Mouse (Mus musculus): Measurements from ENCODE around the gene Mmp24. TPM values are rescaled to one million over a fixed set of nuclear protein-coding genes. Genes with fewer than 3 reads are reported as not detected.
"Not testable (repeated sequence)": the region's sequence is repeated elsewhere in the genome, so short reads cannot be mapped to it uniquely, and the experiment has no call there.

Gene Mmp24
- polyA plus RNA-seq, 1 experiment from 2014 or later: 11.3 TPM

- Histone ChIP-seq H3K27me3 (no peaks in the 10 kb centered on the region), H3K4me2 (no peak overlapping the region), H3K36me3 (peaks cover 65% of the 10 kb centered on the region), H3K9me3 (no peaks in the 10 kb centered on the region), H3K4me3 (no peak overlapping the region), H3K27ac (no peak overlapping the region), H3K9ac (no peak overlapping the region), H3K4me1 (replicated peaks) (peaks cover 42% of the 10 kb centered on the region)
- ATAC-seq (ENCODE audit: low FRiP score): no peak
- 95% methylated on average over 5 of the region's 5 CpGs for WGBS
These were observed 45.6 kb downstream of the Mmp24 start for GRCm38 (mm10) chr2:155820779-155821178.

- Histone ChIP-seq H3K36me3 (peaks cover 45% of the 10 kb centered on the region), H3K4me1 (replicated peaks) (peaks cover 41% of the 10 kb centered on the region), H3K27me3 (no peaks in the 10 kb centered on the region), H3K4me2 (no peak overlapping the region), H3K9ac (no peak overlapping the region), H3K27ac (no peak overlapping the region), H3K9me3 (no peaks in the 10 kb centered on the region), H3K4me3 (no peak overlapping the region)
- 96% methylated on average over 8 of the region's 8 CpGs for WGBS
- ATAC-seq (ENCODE audit: low FRiP score): no peak
These were observed 48.6 kb downstream of the Mmp24 start for GRCm38 (mm10) chr2:155823722-155824121.

- Histone ChIP-seq H3K27ac (peak overlapping the region; percentile 83), H3K36me3 (peaks cover 29% of the 10 kb centered on the region), H3K9ac (peak overlapping the region; percentile 85), H3K4me3 (peak overlapping the region; percentile 93), H3K4me1 (replicated peaks) (peaks cover 27% of the 10 kb centered on the region), H3K4me2 (peak overlapping the region; percentile 93), H3K9me3 (no peaks in the 10 kb centered on the region), H3K27me3 (no peaks in the 10 kb centered on the region)
- ATAC-seq (ENCODE audit: low FRiP score): no peak; the same call in 1 of the 2 replicates
- WGBS: 3% methylated on average over 51 of the region's 52 CpGs
These were observed 50.9 kb downstream of the Mmp24 start for GRCm38 (mm10) chr2:155825904-155826629.

GRCm38 (mm10) chr2:155826630-155827424 is 51.7 kb downstream of the Mmp24 start, which contains the start of gene Eif6:
Gene Eif6, minus strand, starts transcription at chr2:155826925.
- Histone ChIP-seq H3K27ac (peak within 1 kb of the TSS; percentile 83), H3K4me1 (replicated peaks) (peaks cover 27% of the 10 kb centered on the region), H3K27me3 (no peaks in the 10 kb centered on the region), H3K9ac (peak within 1 kb of the TSS; percentile 85), H3K4me3 (peak within 1 kb of the TSS; percentile 93), H3K36me3 (peaks cover 23% of the 10 kb centered on the region), H3K9me3 (no peaks in the 10 kb centered on the region), H3K4me2 (peak within 1 kb of the TSS; percentile 93)
- 3% methylated on average over 27 of the region's 27 CpGs for WGBS
- ATAC-seq (ENCODE audit: low FRiP score): peak; percentile 93

GRCm38 (mm10) chr2:155830841-155831240 is 55.7 kb downstream of the Mmp24 start:
- WGBS: 94% methylated on average over 8 of the region's 8 CpGs
- no peak for ATAC-seq (ENCODE audit: low FRiP score)
- no peak overlapping the region for H3K4me2 ChIP-seq
- no peak overlapping the region for H3K4me3 ChIP-seq
- H3K27ac ChIP-seq: no peak overlapping the region
- no peaks in the 10 kb centered on the region for H3K9me3 ChIP-seq
- no peaks in the 10 kb centered on the region for H3K27me3 ChIP-seq
- H3K36me3 ChIP-seq: no peaks in the 10 kb centered on the region
- H3K4me1 ChIP-seq (replicated peaks): peaks cover 17% of the 10 kb centered on the region
- H3K9ac ChIP-seq: no peak overlapping the region

- Histone ChIP-seq H3K9me3 (no peaks in the 10 kb centered on the region), H3K4me2 (no peak overlapping the region), H3K27me3 (no peaks in the 10 kb centered on the region), H3K4me3 (no peak overlapping the region), H3K9ac (no peak overlapping the region), H3K36me3 (no peaks in the 10 kb centered on the region), H3K27ac (no peak overlapping the region), H3K4me1 (replicated peaks) (peaks cover 14% of the 10 kb centered on the region)
- no peak for ATAC-seq (ENCODE audit: low FRiP score)
- WGBS: 60% methylated on average over 9 of the region's 9 CpGs
These were observed 56.2 kb downstream of the Mmp24 start for GRCm38 (mm10) chr2:155831302-155831701.

GRCm38 (mm10) chr2:155832087-155832486 is 56.9 kb downstream of the Mmp24 start:
- peaks cover 11% of the 10 kb centered on the region for H3K4me1 ChIP-seq (replicated peaks)
- H3K27ac ChIP-seq; H3K36me3 ChIP-seq; H3K4me3 ChIP-seq; ATAC-seq (ENCODE audit: low FRiP score); H3K9ac ChIP-seq; H3K27me3 ChIP-seq; H3K4me2 ChIP-seq; H3K9me3 ChIP-seq: not testable (repeated sequence)
- WGBS: 72% methylated on average over 1 of the region's 1 CpGs

GRCm38 (mm10) chr2:155834732-155835131 is 59.6 kb downstream of the Mmp24 start, which contains the start of gene Fam83c:
Gene Fam83c, minus strand, starts transcription at chr2:155834854.
- Histone ChIP-seq H3K36me3 (no peaks in the 10 kb centered on the region), H3K27ac (no peak within 1 kb of the TSS), H3K4me3 (no peak within 1 kb of the TSS), H3K4me1 (replicated peaks) (no peaks in the 10 kb centered on the region), H3K9me3 (no peaks in the 10 kb centered on the region), H3K9ac (no peak within 1 kb of the TSS), H3K4me2 (no peak within 1 kb of the TSS), H3K27me3 (peaks cover 4% of the 10 kb centered on the region; the same call in 1 of the 2 replicates)
- ATAC-seq (ENCODE audit: low FRiP score): no peak
- 76% methylated on average over 9 of the region's 9 CpGs for WGBS

- no peak for ATAC-seq (ENCODE audit: low FRiP score)
- Histone ChIP-seq H3K4me2 (no peak overlapping the region), H3K9ac (no peak overlapping the region), H3K27me3 (peaks cover 4% of the 10 kb centered on the region; the same call in 1 of the 2 replicates), H3K4me3 (no peak overlapping the region), H3K36me3 (no peaks in the 10 kb centered on the region), H3K9me3 (no peaks in the 10 kb centered on the region), H3K27ac (no peak overlapping the region), H3K4me1 (replicated peaks) (no peaks in the 10 kb centered on the region)
- 77% methylated on average over 3 of the region's 3 CpGs for WGBS
These were observed 62.8 kb downstream of the Mmp24 start for GRCm38 (mm10) chr2:155837961-155838360.

- 79% methylated on average over 4 of the region's 4 CpGs for WGBS
- H3K9ac ChIP-seq: no peak overlapping the region
- H3K27me3 ChIP-seq: peaks cover 4% of the 10 kb centered on the region; the same call in 1 of the 2 replicates
- H3K4me2 ChIP-seq: no peak overlapping the region
- H3K36me3 ChIP-seq: no peaks in the 10 kb centered on the region
- no peaks in the 10 kb centered on the region for H3K9me3 ChIP-seq
- ATAC-seq (ENCODE audit: low FRiP score): no peak
- H3K27ac ChIP-seq: no peak overlapping the region
- no peaks in the 10 kb centered on the region for H3K4me1 ChIP-seq (replicated peaks)
- no peak overlapping the region for H3K4me3 ChIP-seq
These were observed 63.8 kb downstream of the Mmp24 start for GRCm38 (mm10) chr2:155838961-155839360.

- Histone ChIP-seq H3K36me3 (peaks cover 58% of the 10 kb centered on the region), H3K9me3 (no peaks in the 10 kb centered on the region), H3K9ac (no peak overlapping the region), H3K27me3 (no peaks in the 10 kb centered on the region), H3K4me3 (no peak overlapping the region), H3K4me1 (replicated peaks) (no peaks in the 10 kb centered on the region), H3K4me2 (no peak overlapping the region), H3K27ac (no peak overlapping the region)
- 89% methylated on average over 8 of the region's 8 CpGs for WGBS
- no peak for ATAC-seq (ENCODE audit: low FRiP score)
These were observed 71.8 kb downstream of the Mmp24 start for GRCm38 (mm10) chr2:155846930-155847329.

- Histone ChIP-seq H3K4me2 (no peak overlapping the region), H3K36me3 (peaks cover 66% of the 10 kb centered on the region), H3K4me1 (replicated peaks) (no peaks in the 10 kb centered on the region), H3K27ac (no peak overlapping the region), H3K27me3 (no peaks in the 10 kb centered on the region), H3K9ac (no peak overlapping the region), H3K9me3 (no peaks in the 10 kb centered on the region), H3K4me3 (no peak overlapping the region)
- WGBS: 37% methylated on average over 6 of the region's 6 CpGs
- ATAC-seq (ENCODE audit: low FRiP score): no peak; the same call in 1 of the 2 replicates
These were observed 73.1 kb downstream of the Mmp24 start for GRCm38 (mm10) chr2:155848291-155848690.
